Comparison of ENCODE assay signal across 12 mouse cellular contexts in genomic region chr12:106115892-106116206, GRCm38 (mm10).
DNase-seq lines count a peak whose midpoint lies in the region; ATAC-seq and TF ChIP-seq lines count a peak whose summit lies in the region.
"Had no signal": no experiment of that assay in that cellular context is flagged by ENCODE, and none has a peak within 500 bp of the region (broad histone marks: within the 10 kb centered on the region; RNA-seq: fewer than 3 reads in every experiment).

No protein-coding gene starts in this region.

- no peak overlapping the region for H3K4me2 ChIP-seq in liver, embryonic 12.5 days
- H3K4me2 ChIP-seq: heart, embryonic 11.5 days; intestine, embryonic 15.5 days had no signal

- H3K9me3 ChIP-seq in liver, embryonic 12.5 days (replicated peaks) = no peaks in the 10 kb centered on the region
- H3K9me3 ChIP-seq: embryonic facial prominence, embryonic 10.5 days; intestine, embryonic 15.5 days had no signal

- no peak overlapping the region for H3K9ac ChIP-seq in liver, embryonic 12.5 days
- H3K9ac ChIP-seq: intestine, embryonic 15.5 days had no signal

- H3K27ac ChIP-seq in left cerebral cortex, adult 2 months = no peak overlapping the region
- H3K27ac ChIP-seq in liver, embryonic 12.5 days = no peak overlapping the region
- H3K27ac ChIP-seq: embryonic facial prominence, embryonic 10.5 days; intestine, embryonic 15.5 days had no signal

- DNase-seq in left cerebral cortex, postnatal 4 days = peak; percentile 75
- no peak for DNase-seq in left cerebral cortex, adult 2 months (ENCODE audit: extremely low spot score in 1 of 2, low spot score in 2 of 2)
- DNase-seq in adrenal gland, adult (ENCODE audit: inconsistent age in 2 of 2, low spot score in 1 of 2) = peak; percentile 30 to 83
- DNase-seq in cerebellum, adult 18-20 months = peak; percentile 31 to 48
- DNase-seq in layer of hippocampus, adult 8-10 months (ENCODE audit: low spot score in 2 of 2) = peak; percentile 29 to 46
- DNase-seq: liver; retina, postnatal 1 day had no signal

- no peak for TF ChIP-seq CTCF in left cerebral cortex, adult 2 months (IDR thresholded peaks at IDR 0.05)

- no peaks in the 10 kb centered on the region for H3K4me1 ChIP-seq in liver, embryonic 12.5 days
- H3K4me1 ChIP-seq: intestine, embryonic 15.5 days had no signal

- ATAC-seq in liver, embryonic 12.5 days = no peak
- ATAC-seq in monocyte, adult 5-6 weeks (replicated peaks; ENCODE audit: insufficient number of reproducible peaks, low FRiP score, low TSS enrichment, poor library complexity, severe bottlenecking) = no peak
- ATAC-seq: intestine, embryonic 15.5 days had no signal

- 58% methylated on average over 5 of the region's 5 CpGs for WGBS in liver, embryonic 12.5 days (ENCODE audit: insufficient replicate concordance)

- no peaks in the 10 kb centered on the region for H3K36me3 ChIP-seq in liver, embryonic 12.5 days
- H3K36me3 ChIP-seq: embryonic facial prominence, embryonic 10.5 days; intestine, embryonic 15.5 days had no signal

- no peak overlapping the region for H3K4me3 ChIP-seq in left cerebral cortex, adult 2 months
- H3K4me3 ChIP-seq in liver, embryonic 12.5 days = no peak overlapping the region
- H3K4me3 ChIP-seq: embryonic facial prominence, embryonic 10.5 days; intestine, embryonic 15.5 days had no signal

- no peaks in the 10 kb centered on the region for H3K27me3 ChIP-seq in liver, embryonic 12.5 days (replicated peaks)
- H3K27me3 ChIP-seq: intestine, embryonic 15.5 days had no signal

- intact Hi-C loops in left cerebral cortex, postnatal 4 days (cut with DNase I) = no loop called here
- intact Hi-C loops in left cerebral cortex, adult 2 months (cut with DNase I) = no loop called here

Comparison
In these comparisons a context has a peak if more than half of its experiments do, and no peak if none do; other contexts are left out.
1. DNase-seq: peak in left cerebral cortex, postnatal 4 days (single experiment), adrenal gland, adult (2 of 2), cerebellum, adult 18-20 months (2 of 2) and layer of hippocampus, adult 8-10 months (2 of 2); none in left cerebral cortex, adult 2 months (0 of 2).